Mouse (Mus musculus) kidney, adult 2 months (tissue): ENCODE results near the gene Il10. TPM values are rescaled to one million over a fixed set of nuclear protein-coding genes. Genes with fewer than 3 reads are reported as not detected.

ENCODE experiments used
- DNase-seq: peaks from one replicate; pipeline ENCODE4 v3.0.0; 2021
- H3K27ac ChIP-seq: fragments of 200-500 bp; 2 replicates; pipeline ENCODE4 v1.5.1; 2012; ENCODE audit warnings: low read depth, low read length, control low read depth, inconsistent platforms; ENCODE audit not compliant: insufficient read depth
- H3K27me3 ChIP-seq: fragments of 200-500 bp; replicated peaks from 2 replicates; pipeline ENCODE4 v1.6.1; 2012; ENCODE audit warnings: mild to moderate bottlenecking, moderate library complexity, low read length, inconsistent platforms; ENCODE audit not compliant: control insufficient read depth, insufficient read depth
- H3K36me3 ChIP-seq: fragments of 200-500 bp; 2 replicates; pipeline ENCODE4 v1.6.1; 2012; ENCODE audit warnings: mild to moderate bottlenecking, moderate library complexity, low read length, inconsistent platforms; ENCODE audit not compliant: control insufficient read depth, insufficient read depth
- H3K4me1 ChIP-seq: fragments of 200-500 bp; 2 replicates; pipeline ENCODE4 v1.6.1; 2011; ENCODE audit warnings: low read length; ENCODE audit not compliant: control insufficient read depth, insufficient read depth
- H3K4me3 ChIP-seq: fragments of 200-500 bp; 2 replicates; pipeline ENCODE4 v1.5.1; 2011; ENCODE audit warnings: mild to moderate bottlenecking, low read depth, low read length, control low read depth; ENCODE audit not compliant: insufficient read depth
- CTCF ChIP-seq: fragments of 200-500 bp; conservative IDR thresholded peaks from 2 replicates; pipeline ENCODE4 v1.5.1; 2011; ENCODE audit warnings: low read depth, mild to moderate bottlenecking, control low read depth, low read length, moderate library complexity, mixed read lengths; ENCODE audit not compliant: insufficient read depth, insufficient read length
- POLR2A ChIP-seq: fragments of 200-500 bp; IDR thresholded peaks from one replicate; pipeline ENCODE4 v1.6.1; 2011; ENCODE audit warnings: low read depth, low read length, control low read depth
- WGBS: fragments of 180-500 bp; shearing (Covaris S2); methylation state at CpG from one replicate; pipeline ENCODE4 v1.1.7; 2018; 5-methylcytosine and 5-hydroxymethylcytosine counted together
- polyA plus RNA-seq: library from polyadenylated mRNA; depleted of rRNA; stranded (reverse); fragments of >200 nt; gene quantifications from 2 replicates; pipeline ENCODE4 v1.2.3, GENCODE M21; 2012

The Il10 gene
- polyA plus RNA-seq, 1 experiment, result not detected

GRCm38 (mm10) chr1:131025843-131026190 is 6.2 kb downstream of the Il10 start:
- Histone ChIP-seq H3K4me1 (no peaks in the 10 kb centered on the region), H3K27me3 (no peaks in the 10 kb centered on the region)
- WGBS, result 61% methylated on average over 4 of the region's 4 CpGs

GRCm38 (mm10) chr1:131029215-131029614 is 9.6 kb downstream of the Il10 start:
- 95% methylated on average over 3 of the region's 3 CpGs for WGBS
- Histone ChIP-seq H3K4me3 (no peak overlapping the region), H3K36me3 (no peaks in the 10 kb centered on the region), H3K27ac (no peak overlapping the region), H3K4me1 (no peaks in the 10 kb centered on the region), H3K27me3 (no peaks in the 10 kb centered on the region)
- TF ChIP-seq POLR2A (no peak), CTCF (no peak)
- DNase-seq, result no peak

More at GRCm38 (mm10) chr1:131025843-131026190, 6.2 kb downstream of the Il10 start:
- Histone ChIP-seq H3K27ac (no peak overlapping the region), H3K36me3 (no peaks in the 10 kb centered on the region), H3K4me3 (no peak overlapping the region)
- no peak for DNase-seq
- no peak for TF ChIP-seq CTCF
- no peak for TF ChIP-seq POLR2A

GRCm38 (mm10) chr1:131030261-131030660 is 10.6 kb downstream of the Il10 start:
- Histone ChIP-seq H3K27me3 (no peaks in the 10 kb centered on the region), H3K36me3 (no peaks in the 10 kb centered on the region), H3K4me1 (no peaks in the 10 kb centered on the region), H3K4me3 (no peak overlapping the region), H3K27ac (no peak overlapping the region)
- TF ChIP-seq POLR2A, result no peak
- no peak for TF ChIP-seq CTCF
- 25% methylated on average over 7 of the region's 7 CpGs for WGBS
- DNase-seq, result no peak

GRCm38 (mm10) chr1:131031267-131031666 is 11.6 kb downstream of the Il10 start:
- WGBS, result 18% methylated on average over 3 of the region's 3 CpGs
- no peak overlapping the region for H3K27ac ChIP-seq
- no peaks in the 10 kb centered on the region for H3K27me3 ChIP-seq
- no peaks in the 10 kb centered on the region for H3K4me1 ChIP-seq
- no peaks in the 10 kb centered on the region for H3K36me3 ChIP-seq
- DNase-seq, result no peak
- no peak overlapping the region for H3K4me3 ChIP-seq
- no peak for TF ChIP-seq POLR2A
- no peak for TF ChIP-seq CTCF

- WGBS, result 92% methylated on average over 5 of the region's 5 CpGs
- Histone ChIP-seq H3K36me3 (no peaks in the 10 kb centered on the region), H3K27me3 (no peaks in the 10 kb centered on the region), H3K4me1 (no peaks in the 10 kb centered on the region), H3K4me3 (no peak overlapping the region), H3K27ac (no peak overlapping the region)
- no peak for DNase-seq
- TF ChIP-seq CTCF (no peak), POLR2A (no peak)
These were observed 18.4 kb downstream of the Il10 start for GRCm38 (mm10) chr1:131038001-131038400.

GRCm38 (mm10) chr1:131038415-131039017 is 18.9 kb downstream of the Il10 start:
- H3K4me1 ChIP-seq, result no peaks in the 10 kb centered on the region
- TF ChIP-seq CTCF (no peak), POLR2A (no peak)
- H3K27ac ChIP-seq, result no peak overlapping the region
- no peaks in the 10 kb centered on the region for H3K27me3 ChIP-seq
- no peaks in the 10 kb centered on the region for H3K36me3 ChIP-seq
- no peak for DNase-seq
- 94% methylated on average over 10 of the region's 10 CpGs for WGBS
- no peak overlapping the region for H3K4me3 ChIP-seq

- Histone ChIP-seq H3K4me3 (no peak overlapping the region), H3K27me3 (no peaks in the 10 kb centered on the region), H3K36me3 (no peaks in the 10 kb centered on the region), H3K27ac (no peak overlapping the region), H3K4me1 (no peaks in the 10 kb centered on the region)
- WGBS, result 91% methylated on average over 5 of the region's 5 CpGs
- TF ChIP-seq CTCF (no peak), POLR2A (no peak)
- DNase-seq, result no peak
These were observed 19.8 kb downstream of the Il10 start for GRCm38 (mm10) chr1:131039479-131039878.

- H3K27ac ChIP-seq, result no peak overlapping the region
- no peaks in the 10 kb centered on the region for H3K36me3 ChIP-seq
- no peak for DNase-seq
- no peak for TF ChIP-seq POLR2A
- H3K27me3 ChIP-seq, result no peaks in the 10 kb centered on the region
- no peak overlapping the region for H3K4me3 ChIP-seq
- no peaks in the 10 kb centered on the region for H3K4me1 ChIP-seq
- 72% methylated on average over 2 of the region's 2 CpGs for WGBS
These were observed 22.6 kb downstream of the Il10 start for GRCm38 (mm10) chr1:131042263-131042662.
